Mouse (Mus musculus): ENCODE measurements around the gene S100a1.
A peak's percentile ranks its signal among the peaks of the same experiment; 100 is the strongest.

DNA sequence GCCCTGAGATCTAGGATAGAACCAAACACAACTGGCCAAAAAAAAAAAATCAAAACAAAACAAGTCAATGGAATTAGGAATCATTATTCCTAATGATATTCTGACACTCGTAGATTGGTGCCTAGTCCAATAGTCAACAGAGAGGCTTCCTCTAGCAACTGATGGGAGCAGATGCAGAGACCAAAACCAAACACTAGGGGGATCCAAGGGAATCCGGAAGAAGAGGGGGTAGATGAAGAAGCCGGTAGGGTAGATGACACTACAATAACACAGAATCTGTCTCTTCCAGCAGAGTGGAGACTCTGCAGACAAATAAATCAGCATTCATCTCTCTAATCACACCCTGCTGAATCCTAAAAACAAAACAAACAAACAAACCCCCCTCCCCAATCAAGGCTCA lies 42.0 kb downstream of the S100a1 start:
- TF ChIP-seq CTCF (IDR thresholded peaks at IDR 0.05) = peak; percentile 81
- TF ChIP-seq POLR2A (IDR thresholded peaks at IDR 0.05; ENCODE audit: insufficient read depth, low read depth, low read length) = no peak
- no peak for TF ChIP-seq EP300 (IDR thresholded peaks at IDR 0.05; ENCODE audit: insufficient read depth, low read depth, low read length)
